Mouse (Mus musculus): ENCODE results near the gene Myrf.

Myrf gene

DNA sequence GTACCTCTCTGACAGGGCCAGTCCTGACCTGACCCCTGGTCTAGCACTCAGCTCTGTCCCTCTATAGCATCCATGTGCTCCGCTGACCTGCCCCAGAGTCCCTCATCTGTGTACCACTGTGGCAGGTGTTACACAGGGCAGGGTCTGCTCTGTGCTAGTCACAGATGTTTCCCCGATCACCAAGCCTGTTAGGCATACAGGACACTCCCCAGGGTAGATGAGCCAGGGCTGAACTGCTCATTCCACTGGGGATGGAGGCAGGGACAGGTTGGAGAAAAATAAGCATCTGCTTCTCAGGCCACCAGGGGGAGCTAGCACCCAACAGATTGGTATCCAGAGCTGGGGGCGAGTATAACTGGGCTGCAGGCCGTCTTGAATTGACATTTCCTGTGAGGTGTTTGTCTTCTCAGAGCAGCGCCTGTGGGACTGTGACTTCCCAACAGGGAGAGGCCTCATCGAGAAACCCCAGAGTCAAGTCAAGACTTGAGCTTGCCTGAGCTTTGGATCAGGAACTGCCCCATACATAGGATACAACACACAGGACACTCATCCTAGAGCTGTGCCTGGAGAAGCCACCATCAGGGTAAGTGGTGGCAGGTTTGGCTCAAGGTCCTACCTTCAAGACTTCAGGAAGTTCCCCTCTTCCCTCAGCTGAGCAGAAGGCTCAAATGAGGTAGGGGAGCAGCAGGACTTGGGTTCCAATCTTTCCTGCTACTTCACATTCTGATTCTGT lies 17.9 kb upstream of the Myrf start:
- DNase-seq (ENCODE audit: extremely low spot score, low read depth, low spot score): peak; percentile 56

DNA sequence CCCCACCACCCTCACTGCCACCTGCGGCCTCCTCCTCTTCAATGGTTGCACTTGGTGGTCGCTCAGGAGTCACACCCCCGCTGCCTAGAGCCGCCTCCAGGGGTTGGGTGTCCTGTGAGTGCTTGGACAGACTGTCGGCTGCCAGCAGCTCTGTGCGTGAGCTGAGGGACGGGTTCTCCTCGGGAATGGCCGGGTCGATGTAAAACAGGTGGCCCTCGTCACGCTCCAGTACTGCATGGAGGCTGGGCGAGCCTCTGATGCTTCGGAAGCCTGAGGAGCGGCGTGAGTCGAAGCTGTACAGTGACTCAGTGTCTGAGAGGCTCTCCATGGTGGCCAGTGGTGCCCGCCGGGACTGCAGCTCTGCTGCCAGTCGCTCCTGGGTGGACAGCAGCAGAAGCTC lies 7.6 kb upstream of the Myrf start:
- no peak for DNase-seq (ENCODE audit: extremely low spot score, low read depth, low spot score)

DNA sequence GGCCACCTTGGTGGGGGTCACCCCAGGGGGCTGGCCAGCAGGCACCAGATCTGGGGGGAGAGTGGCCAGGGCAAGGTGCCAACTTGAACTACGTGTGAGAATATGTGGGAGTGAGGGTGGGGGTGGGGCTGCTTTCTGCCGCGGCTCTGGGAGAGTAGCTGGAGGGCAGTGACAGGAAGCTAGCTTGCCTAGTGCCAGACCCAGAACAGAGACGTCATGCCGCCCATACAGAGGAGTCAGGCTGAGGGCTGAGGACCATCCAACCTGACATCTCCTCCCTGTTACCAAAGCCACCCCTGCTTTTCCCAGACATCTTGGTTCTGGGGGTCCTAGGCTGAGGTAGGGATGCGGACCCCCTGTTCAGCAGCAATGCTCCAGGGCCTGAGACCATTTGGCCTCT lies 6.6 kb upstream of the Myrf start:
- DNase-seq (ENCODE audit: extremely low spot score, low read depth, low spot score): no peak

DNA sequence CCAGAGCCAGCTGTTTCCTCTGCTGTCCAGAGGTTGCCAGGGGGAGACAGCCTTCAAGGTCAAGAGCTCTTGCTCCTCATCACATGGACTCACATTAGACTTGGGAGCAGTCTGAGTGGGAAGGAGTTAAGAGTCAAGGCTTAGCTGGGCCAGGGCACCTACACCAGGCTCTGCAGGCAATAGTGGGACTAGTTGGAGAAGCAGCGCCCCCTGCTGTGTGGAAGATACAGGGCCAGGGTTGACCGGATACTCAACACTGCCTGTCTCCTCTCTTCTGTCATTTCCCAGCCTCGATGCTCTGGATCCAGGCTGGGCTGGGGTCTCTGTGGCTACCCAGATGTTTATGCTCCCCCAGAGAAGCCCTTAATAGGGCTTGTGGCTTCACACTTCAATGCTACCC lies 3.6 kb upstream of the Myrf start:
- DNase-seq (ENCODE audit: extremely low spot score, low read depth, low spot score): no peak

DNA sequence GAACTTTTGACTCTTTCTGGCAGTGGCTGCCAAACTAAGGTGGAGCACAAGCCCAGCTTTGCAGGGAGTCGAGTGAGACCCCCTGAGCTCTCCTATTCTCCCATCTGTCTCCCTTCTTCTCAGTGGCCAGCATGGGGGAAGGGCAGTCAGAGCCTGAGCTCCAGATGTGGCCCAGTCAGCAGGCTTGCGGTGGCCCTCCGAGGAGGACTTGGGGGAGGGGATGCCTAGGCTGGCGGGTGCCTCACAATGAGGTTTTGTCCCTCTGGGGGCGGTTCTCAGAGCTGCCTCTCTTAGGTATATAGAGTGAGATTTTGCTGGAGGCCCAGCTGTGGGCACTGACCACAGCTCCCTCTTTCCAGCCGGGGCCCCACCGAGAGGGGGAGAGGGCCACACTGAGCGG lies 2.4 kb upstream of the Myrf start:
- no peak for DNase-seq (ENCODE audit: extremely low spot score, low read depth, low spot score)

DNA sequence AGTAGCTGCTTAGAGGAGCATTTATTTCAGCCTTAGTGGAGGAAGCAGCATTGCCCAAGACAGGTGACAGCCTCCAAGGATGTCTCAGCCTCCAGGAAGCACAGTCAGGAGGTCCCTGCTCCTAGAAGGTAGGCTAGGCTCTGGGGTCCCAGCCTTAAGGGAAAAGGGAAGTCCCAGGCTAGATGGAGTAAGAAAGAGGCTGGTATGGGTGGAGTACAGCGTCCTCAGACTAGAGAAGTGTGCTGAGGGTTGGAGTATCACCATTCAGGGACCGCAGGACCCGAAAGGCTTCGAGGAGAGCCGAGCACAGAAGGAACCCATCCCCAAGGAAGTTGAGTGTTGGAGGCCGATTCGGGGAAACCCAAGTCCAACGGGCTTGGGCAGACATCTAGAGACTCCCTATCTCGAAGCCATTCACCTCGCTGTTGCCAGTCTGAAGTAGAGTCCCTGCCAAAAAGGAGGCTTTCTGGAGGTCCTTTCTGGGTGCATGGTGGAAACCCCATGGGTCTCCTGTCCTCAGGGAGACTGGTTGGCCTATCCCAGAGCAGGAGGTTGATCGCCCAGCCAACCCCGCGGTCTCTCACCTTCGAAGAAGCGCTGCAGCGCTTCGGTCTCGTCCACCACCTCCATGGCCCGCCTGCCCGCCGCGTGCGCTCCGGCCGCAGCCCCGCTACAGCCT lies 434 bp downstream of the Myrf start:
- no peak for DNase-seq (ENCODE audit: extremely low spot score, low read depth, low spot score)

DNA sequence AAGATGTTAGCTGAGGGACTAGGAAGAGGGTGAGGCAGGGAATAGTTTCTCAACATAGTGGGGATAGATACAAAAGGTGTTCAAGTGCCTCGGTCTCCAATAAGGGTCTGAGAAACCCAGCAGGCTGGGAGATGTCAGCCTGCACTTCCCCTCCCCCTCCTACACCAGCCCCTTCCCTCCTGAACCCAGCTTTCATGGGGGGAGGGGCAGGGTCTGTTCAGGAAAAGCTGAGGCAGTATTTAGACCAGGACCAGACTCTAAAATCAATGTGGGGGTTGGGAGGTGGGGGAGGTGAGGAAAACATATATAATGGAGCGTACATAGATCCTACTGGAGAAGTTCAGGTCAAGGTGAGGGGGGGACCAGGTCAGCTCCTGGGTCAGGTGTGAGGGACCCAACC lies 1.1 kb downstream of the Myrf start:
- no peak for DNase-seq (ENCODE audit: extremely low spot score, low read depth, low spot score)

DNA sequence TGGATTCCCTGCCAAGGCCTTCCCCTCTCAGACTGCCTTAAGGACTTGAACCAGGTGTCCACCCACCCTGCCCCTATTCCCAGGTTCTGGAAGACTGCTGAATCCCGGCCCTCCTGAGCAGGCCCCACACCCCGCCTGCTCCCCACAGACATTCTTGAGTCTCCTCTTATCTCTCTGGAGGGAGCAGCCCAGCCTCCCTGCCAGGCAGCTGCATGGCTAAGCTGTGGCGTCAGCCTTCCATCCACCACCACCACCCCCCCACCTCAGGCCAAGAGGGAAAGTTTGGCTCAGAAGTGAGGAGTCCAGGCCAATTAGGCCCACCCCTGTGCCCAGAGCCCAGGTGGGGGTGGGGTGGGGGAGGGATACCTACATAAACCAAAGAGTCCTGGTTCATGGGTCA lies 2.1 kb downstream of the Myrf start:
- no peak for DNase-seq (ENCODE audit: extremely low spot score, low read depth, low spot score)

DNA sequence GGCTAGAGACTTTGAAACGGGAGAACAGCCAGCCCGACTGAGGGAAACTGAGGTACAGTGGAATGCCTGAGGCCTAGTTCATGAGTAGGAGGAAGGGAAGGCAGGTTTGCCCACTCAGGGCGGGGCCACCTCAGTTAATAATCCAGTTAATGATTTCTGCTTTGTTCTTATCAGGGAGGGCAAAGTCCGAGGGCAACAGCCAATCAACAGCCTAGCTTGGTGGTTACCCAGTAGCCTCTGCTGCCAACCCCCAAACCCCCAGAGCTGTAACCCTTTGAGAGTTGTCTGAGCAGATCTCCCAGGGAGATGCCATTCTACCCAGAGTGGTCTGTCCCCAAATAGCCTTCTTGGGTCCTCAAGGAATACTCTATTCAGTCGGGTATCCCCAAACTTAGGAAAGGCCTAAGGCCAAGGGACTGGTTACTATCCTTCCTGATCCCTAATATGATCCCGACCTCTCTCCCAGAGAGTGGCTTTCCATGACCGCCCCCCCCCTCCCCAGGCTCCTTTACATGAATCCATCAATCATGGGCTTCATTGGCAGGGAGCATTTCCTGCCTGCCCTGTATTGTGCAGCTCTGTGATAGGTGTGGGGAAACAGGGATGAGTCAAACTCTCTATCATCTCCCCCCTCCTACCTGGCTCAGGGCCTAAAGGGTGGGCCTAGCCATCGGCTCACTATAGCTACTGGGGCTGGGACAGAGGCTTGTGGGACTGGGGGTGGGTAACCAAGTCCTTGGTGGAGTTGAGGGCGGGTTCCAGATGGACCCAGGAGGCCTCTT lies 4.6 kb downstream of the Myrf start:
- DNase-seq (ENCODE audit: extremely low spot score, low read depth, low spot score): no peak

DNA sequence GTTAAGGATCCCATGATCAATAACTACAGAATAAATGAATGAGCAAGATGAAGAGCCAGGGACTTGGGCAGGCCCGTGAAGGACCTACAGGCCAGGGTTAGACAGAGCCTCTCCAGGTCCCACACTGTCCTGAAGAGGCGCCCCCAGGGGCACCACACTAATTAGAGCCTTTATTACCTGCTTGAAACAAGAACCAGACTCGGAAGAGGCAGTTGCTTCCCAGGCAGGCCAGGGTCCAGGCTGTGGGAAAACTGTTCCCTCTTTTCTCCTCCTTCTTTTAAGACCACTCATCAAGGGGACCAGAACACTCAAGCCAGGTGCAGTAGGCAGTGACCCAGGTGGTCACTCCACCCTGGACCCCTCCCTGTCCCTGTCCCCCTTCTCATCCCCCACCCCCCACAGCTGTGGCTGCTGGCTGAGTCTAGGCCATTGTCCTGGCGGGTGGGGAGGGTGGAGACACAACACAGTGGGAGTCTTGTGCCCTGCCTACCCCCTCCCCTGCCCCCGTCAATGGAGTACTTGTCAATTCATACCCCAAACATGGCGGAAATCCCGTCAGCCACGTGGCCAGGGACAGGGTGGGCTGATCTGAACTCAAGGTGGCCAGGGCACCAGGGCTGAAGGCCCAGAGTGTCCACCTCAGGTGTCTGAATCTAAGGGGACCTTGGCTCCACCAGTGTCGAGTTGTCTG lies 8.1 kb downstream of the Myrf start:
- DNase-seq (ENCODE audit: extremely low spot score, low read depth, low spot score): no peak

DNA sequence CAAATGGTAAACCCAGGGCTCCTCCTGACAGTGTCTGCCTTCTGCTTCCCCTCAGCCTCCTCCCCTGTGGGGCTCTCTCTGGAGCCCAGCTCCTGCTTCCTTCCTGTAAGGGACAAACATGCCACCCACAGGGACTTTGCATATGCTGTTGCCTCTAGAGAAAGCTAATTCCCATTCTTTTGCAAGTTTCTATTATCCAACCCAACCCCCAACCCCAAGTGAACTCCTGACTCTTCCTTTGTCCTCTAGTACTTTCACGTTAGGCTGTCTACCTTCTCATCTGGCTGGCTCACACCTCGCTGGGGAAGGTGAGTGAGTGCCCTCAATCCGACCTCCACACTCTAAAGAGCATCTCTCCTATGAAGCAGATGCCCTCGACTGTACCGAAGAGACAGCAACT lies 8.7 kb downstream of the Myrf start:
- no peak for DNase-seq (ENCODE audit: extremely low spot score, low read depth, low spot score)

DNA sequence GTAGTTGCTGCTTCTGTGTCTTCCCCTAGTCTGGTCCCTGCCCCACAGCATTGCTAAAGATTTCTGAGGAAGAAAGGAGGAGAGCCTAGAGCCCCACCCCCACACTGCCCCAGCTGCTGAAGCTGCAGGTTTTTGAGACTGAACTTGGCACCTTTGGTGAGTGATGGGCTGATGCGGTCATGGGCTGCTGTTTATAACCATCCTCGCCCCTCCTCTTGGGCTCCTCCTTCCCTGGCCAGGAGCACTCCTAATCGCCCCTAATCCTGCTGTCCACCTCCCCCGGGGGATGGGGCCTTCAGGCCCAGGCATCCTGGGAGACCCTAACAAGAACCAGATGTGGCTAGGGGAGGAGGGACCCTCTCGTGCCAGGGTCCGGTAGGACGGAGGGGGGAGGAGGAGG lies 9.5 kb downstream of the Myrf start:
- no peak for DNase-seq (ENCODE audit: extremely low spot score, low read depth, low spot score)

DNA sequence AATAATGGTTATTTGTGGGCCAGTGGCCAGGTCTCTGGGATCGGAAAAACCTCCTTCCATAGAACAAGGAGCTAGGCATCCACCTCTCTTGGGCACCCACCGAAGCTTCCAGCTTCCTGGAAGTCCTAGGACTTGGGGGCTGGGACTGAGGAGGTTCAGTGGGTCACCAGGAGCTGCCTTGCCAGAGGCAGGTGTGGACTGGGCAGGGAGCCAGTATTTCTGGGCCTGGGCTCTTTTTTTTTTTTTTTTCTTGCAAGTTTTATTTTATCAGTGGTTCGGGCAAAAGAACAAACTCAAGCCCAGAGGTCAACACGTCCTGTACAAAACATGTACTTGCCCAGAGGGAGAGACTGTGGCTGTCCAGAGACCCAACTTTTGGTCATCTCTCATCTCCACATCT lies 14.8 kb downstream of the Myrf start:
- no peak for DNase-seq (ENCODE audit: extremely low spot score, low read depth, low spot score)

DNA sequence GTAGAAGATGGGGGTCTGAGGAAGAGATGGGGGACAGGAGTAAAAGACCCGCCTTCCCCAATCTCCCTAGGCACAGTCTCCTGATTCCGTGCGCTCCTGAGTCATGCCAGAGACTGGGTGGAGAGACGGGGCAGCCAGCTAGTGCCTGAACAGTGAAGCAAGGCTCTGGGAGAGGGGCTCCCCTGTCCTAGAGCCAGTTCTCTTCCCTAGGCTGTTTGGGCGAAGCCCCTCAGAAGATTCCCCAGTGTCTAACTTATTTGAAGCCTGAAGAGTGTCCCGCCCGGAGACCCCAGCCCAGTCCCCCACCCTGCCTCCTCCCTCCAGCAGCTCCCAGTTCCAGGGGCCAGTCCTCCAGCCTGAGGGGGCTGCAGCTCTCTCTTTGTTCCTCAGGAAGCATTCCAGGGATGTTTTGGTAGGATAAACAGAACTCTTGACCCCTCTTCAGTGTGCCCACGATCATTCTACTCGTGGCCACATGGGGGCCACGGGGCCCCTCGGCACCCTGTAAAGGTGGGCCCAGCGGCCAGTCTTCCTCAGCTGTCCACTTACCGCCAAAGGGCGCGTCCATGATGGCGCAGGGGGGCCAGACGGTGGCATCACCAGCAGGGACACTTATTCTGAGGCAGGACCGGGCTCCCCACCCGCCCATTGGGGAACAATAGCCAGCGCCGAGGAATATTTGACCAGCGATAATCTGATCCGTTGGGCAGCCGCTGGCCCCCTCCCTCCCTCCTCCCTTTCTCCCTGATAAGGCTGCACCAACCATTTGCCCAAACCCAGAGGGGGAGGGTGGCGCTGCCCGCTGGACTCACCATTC lies 15.7 kb downstream of the Myrf start:
- DNase-seq (ENCODE audit: extremely low spot score, low read depth, low spot score): no peak

DNA sequence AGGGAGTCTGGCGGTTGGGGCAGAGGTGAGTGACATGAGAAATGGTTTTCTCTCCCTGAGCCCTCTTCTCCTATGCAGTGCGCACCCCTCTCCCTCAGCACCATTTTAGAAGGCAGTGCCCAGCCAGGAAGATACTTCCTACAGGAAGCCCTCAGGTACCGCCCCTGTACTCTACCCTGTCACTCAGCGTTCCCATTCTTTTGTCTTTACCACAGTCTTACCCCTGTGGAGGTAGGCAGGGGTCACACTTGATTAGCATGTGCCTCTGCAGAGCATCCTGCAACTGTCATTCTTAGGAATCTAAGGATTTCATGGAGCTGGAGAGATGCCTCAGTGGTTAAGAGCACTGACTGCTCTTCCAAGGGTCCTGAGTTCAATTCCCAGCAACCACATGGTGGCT lies 17.0 kb downstream of the Myrf start:
- no peak for DNase-seq (ENCODE audit: extremely low spot score, low read depth, low spot score)

DNA sequence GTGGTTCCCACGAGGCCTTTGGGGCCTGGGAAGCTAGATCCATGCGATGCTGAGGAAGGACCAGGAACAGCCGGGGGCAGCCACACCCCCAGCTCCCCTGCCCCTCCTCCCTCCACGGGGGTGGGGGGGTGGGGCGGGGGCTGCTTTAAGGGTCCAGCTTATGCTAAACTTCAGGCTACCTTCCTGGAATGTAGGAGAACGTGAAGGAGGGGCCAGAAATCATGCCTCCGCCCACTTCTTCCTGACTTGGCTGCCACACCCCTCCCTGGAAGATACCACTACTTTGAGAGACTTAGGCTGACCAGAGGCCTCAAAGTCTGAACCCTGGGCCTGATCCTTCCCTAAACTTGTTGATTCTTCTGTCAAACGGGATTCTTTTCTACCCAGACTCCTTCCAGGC lies 17.9 kb downstream of the Myrf start:
- DNase-seq (ENCODE audit: extremely low spot score, low read depth, low spot score): no peak

DNA sequence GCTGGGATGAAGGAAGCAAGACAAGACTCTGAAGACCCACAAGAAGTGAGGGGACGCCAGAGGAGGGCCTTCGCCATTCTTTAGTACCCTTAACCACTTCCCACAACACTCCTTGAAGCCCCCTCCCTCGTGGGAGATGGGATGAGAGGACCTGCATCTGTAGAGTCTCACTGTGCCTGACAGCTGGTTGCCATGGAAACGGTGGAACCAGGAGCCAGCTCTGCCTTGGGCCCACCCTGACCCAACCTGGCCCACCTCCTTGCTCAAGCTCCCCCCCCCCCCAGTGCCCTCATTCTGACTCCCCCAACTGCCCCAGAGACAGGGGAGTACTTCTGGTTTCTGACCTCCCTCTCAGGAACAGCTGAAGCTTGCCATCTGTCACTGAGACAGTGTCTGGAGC lies 19.0 kb downstream of the Myrf start:
- DNase-seq (ENCODE audit: extremely low spot score, low read depth, low spot score): no peak

DNA sequence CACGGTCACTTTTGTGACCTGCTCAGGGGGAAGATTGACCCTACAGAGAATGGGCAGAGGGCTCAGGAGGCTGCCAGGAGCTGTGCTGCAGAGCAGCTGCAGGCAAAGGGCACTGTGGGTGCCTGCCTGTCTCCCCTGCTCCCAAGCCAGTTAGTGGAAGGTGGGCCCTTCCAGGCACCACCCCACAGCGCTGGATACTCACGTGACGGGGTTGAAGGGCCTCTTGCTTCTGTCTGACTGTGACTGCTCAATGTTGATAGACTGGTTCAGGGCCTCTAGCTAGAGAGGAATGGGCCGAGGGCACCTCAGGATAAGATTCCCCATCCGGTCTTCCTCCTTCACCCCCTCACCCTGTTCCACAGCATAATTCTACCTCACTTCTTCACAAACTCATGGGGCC lies 21.0 kb downstream of the Myrf start:
- no peak for DNase-seq (ENCODE audit: extremely low spot score, low read depth, low spot score)

DNA sequence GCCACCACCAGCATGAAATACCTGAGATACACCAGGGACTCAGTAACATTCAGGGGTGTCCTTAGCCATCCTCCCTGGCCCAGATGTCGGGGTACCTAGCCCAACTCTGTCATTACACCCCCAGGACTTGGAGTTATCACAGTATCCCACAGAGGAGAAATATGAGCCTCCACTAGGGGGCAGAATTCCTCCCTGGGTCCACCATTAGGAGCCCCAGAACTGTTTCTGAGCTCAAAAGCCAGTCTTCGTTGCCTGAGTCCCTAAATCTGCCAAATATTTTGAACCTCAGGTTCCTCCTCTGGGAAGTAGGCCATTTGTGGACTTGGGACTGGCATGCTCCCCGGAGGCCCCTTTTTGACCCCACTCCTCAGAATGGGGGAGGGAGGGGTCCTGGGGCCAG lies 21.4 kb downstream of the Myrf start:
- no peak for DNase-seq (ENCODE audit: extremely low spot score, low read depth, low spot score)

DNA sequence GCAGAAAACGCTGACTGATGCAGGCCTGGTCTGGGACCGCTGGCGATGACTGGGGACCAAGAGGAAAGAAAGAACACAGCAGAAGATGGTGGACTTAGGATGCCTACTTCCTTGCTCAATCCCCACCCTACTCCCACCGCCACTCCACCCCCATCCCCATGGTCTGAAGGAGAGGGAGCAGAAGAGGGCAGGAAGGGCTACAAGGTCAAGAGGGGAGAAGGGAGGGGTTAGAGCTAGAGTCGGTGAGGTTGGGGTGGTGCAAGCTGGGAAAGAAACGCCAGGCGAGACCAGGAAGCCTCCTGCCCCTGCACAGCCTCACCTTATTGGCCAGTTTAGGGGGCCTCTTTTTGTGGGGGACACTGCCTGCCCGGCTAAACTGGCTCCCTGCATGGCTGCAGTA lies 24.4 kb downstream of the Myrf start:
- no peak for DNase-seq (ENCODE audit: extremely low spot score, low read depth, low spot score)
